Mouse (Mus musculus) neutrophil, adult 5-6 weeks (primary cell): ENCODE measurements around the gene Mmp11. TPM values are rescaled to one million over a fixed set of nuclear protein-coding genes. Genes with fewer than 3 reads are reported as not detected.

Experiments
- ATAC-seq: fragments of 151-379, 151-347 bp; 2 replicates; pipeline ENCODE4 v1.8.0; 2017; ENCODE audit warnings: mild to moderate bottlenecking, moderate TSS enrichment; ENCODE audit not compliant: insufficient number of reproducible peaks, poor library complexity, low FRiP score, severe bottlenecking; ENCODE audit errors: extremely low read depth
- total RNA-seq: library from RNA; stranded (forward); fragments of 200-1000 nt; gene quantifications from 2 replicates; pipeline ENCODE4 v1.2.3, GENCODE M21; 2017

Mmp11 gene
- total RNA-seq: 1.5 and 2.0 TPM in 2 replicates

- peak; percentile 61 for ATAC-seq
Measured at GRCm38 (mm10) chr10:75935680-75936541, at the start of gene Mmp11. Gene Mmp11, minus strand, starts transcription at chr10:75936496.

- no peak for ATAC-seq
Measured at GRCm38 (mm10) chr10:75979432-75979831, 43.1 kb upstream of the Mmp11 start.

DNA sequence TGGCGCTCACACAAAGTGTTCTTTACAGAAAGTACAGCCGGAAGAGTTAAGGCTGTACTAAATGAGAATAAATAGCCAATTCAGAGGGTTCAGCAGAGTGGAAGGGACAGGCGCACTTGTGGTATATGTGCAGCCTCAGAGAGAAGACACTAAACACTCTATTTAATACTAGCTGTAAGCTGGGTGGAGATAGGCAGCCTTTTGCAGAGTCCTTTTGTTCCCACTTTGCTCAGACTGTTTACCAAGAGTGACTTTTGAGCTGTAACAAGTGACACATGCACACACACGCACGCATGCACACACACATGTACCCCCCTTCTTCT is 42.5 kb upstream of the Mmp11 start:
- ATAC-seq: no peak

- peak; percentile 27; the same call in 1 of the 2 replicates for ATAC-seq
Measured at GRCm38 (mm10) chr10:75978119-75978834, 42.0 kb upstream of the Mmp11 start.

DNA sequence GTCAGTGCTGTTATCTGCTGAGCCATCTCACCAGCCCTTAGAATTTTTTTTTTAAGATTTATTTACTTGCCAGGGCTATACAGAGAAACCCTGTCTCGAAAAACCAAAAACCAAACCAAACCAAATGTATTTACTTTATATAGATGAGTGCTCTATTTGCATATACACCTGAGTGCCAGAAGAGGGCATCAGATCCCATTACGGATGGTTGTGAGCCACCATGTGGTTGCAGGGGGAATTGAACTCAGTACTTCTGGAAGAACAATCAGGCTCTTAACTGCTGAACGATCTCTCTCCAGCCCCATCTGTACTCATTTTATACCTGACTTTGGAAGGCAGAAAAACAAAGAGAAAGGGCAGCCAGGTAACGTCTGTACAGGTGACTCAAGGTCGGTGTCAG is 38.9 kb upstream of the Mmp11 start:
- ATAC-seq: no peak

GRCm38 (mm10) chr10:75973846-75974245 is 37.5 kb upstream of the Mmp11 start:
- no peak for ATAC-seq

- no peak for ATAC-seq
Measured at GRCm38 (mm10) chr10:75954381-75954811, 18.1 kb upstream of the Mmp11 start, which contains the start of gene Gm5134. Gene Gm5134, plus strand, starts transcription at chr10:75954514.

DNA sequence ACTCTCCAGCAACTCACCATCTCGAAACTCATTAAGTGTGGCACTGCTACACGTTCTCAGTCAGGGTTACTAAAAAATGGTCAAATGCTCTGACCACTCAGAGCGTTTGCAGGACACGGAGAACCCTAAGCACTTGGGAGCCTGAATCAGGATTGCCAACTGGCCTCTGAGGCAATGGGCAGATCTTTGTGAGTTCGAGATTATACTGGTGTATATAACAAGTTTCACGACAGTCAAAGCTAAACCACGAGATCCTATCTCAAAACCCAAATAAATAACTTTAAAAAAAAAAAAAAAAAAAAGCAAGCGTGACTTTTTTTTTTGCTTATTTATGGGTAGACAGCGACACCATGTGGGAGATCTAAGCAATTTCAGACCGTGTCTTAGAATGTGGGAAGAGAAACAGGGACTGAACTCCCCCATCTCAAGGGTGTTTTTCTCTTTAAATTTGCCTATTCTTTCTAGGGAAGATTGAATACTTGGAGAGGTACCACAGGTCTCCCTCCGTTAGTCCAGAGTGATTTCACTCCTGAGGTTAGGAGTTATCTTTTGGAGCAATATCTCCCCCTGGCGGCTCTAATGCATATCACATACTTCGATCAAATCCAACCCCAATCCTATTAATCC is 15.2 kb upstream of the Mmp11 start:
- 0 out of 2 replicates have a peak, but pooled peaks have one; percentile 18 for ATAC-seq

DNA sequence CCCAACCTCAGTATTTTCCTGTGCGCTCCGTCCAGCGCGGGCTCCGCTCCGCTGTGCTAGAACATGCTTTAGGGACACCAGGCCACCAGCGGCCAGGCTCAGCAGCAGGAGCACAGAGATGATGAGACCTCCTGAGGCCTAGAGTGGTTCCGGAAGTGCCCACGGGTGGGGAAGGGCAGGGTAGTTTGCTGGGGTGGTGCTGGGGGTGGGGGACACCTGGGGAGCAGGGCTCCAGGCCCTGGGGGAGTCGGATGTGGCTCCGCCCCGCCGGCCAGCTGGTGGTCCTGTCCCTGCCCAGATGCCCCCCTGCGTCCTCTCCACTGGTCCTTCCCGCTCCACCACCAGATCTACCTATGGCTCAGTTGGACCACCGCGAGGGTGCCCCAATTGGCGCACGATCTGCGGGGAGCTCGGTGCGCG is 14.5 kb upstream of the Mmp11 start:
- no peak for ATAC-seq

DNA sequence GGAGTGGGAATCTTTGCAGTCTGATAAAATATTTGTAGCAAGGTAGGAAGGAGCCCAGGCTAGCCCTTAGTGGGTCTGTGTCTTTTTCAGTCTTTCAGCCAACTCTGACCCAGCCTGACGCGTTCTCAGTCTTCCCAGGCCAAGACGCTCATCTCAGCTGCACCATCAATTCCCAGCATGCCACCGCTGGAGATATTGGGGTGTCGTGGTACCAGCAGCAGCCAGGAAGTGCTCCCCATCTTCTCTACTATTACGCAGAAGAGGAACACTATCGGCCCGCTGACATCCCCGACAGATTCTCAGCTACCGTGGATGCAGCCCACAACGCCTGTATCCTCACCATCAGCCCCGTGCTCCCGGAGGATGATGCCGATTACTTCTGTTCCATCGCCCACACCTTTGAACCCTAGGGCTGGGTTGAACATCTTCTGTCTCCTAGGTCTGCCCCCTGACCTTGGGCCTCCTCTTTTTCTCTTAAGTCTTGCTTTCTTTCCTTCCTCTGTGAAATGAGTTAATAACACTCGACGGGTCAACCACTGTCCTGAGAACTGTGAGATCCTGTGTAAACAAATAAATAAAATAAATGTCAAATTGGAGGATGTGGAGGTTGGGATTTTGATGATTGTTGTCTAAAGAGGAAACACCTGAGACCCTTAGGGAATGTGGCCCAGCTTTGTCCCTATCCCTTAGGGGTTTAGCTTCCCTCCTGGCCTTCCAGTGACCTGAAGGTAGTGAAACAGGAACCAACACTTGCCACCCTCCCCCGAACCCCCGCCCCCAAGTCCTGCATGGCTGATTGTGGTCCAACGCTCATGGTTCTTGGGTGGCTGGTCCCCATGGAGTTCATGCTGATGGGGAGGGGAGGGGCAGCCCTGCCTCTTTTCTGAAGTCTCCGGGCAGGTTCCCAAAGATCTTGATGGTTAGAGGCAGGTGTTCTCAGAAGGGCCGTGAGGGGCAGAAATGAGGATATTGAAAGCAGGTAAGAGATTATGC is 13.1 kb upstream of the Mmp11 start:
- ATAC-seq: peak; percentile 74

DNA sequence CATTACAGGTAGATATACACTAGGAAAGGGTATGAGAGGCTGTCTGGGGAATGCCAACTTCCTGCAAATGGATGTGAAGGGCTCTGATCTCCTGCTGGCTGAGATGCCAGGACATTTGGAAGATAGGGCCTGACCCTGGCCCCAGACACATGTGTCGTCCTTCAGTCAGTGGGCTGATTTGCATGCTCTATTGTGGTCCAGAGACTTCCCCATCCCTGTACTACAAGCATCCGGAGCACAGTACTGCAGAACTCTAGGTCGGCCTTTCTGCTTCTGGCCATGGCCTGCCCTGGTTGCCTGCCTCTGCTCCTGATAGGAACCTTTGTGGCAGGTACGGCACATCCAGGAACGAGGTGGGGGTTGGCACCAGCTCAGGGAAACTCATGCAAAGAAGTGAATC is 11.8 kb upstream of the Mmp11 start:
- peak; percentile 51; the same call in 1 of the 2 replicates for ATAC-seq

DNA sequence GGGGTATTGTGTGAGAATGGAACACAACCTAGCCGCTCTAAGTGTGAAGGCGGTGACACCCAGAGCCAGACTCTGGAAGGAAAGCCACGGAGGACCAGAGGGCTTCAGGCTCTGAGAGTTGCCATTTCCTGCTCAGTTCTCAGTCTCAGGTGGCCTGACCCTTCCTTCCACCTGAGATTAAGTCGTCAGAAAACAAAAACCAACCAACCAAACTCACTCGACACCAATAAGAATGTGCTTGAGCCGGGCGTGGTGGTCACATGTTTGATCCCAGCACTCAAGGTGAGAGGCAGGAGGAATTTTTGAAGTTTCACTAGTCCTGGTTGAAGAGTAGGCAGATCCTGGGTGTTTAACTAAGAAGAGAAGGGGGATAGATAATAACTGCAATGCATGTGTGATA is 9.6 kb upstream of the Mmp11 start:
- ATAC-seq: no peak

DNA sequence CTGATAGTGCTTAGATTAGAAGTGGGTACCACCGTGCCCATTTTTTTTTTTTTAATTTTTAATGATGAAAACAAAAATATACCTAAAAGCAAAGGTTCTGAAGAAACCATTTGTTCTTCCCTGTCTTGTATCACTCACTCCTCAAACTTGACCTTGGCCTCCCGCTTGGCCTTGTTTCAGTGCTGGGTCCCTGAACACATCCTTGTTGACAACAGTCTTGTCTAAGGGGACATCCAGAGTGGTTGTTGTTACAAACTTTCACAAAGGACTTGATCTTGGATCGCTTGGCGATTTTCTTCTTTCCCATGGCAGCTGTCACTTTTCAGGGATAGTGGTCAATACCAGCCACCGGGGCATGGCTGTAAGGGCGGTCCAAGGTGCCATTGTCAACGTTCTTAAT is 8.9 kb upstream of the Mmp11 start:
- ATAC-seq: no peak

- no peak for ATAC-seq
Measured at GRCm38 (mm10) chr10:75944066-75944772, 7.9 kb upstream of the Mmp11 start.

GRCm38 (mm10) chr10:75942736-75943477 is 6.6 kb upstream of the Mmp11 start, which contains the start of gene Vpreb3:
Gene Vpreb3, plus strand, starts transcription at chr10:75943057.
- ATAC-seq: no peak

GRCm38 (mm10) chr10:75941042-75941824 is 4.9 kb upstream of the Mmp11 start:
- ATAC-seq: no peak

- no peak for ATAC-seq
Measured at GRCm38 (mm10) chr10:75940520-75940919, 4.2 kb upstream of the Mmp11 start, which contains the start of gene Gm867. Gene Gm867, minus strand, starts transcription at chr10:75940672.
